Mouse (Mus musculus) forebrain, embryonic 13.5 days (tissue): Measurements from ENCODE around the gene Flrt3. TPM values are rescaled to one million over a fixed set of nuclear protein-coding genes. Genes with fewer than 3 reads are reported as not detected.

ENCODE experiments used
- ATAC-seq: fragments of 200-750 bp; cut with Nextera tagmentation; 2 replicates; pipeline ENCODE4 v1.8.0; 2017
- H3K27ac ChIP-seq: fragments of 300-500 bp; sonication (generic); 2 replicates; pipeline ENCODE4 v1.5.1; 2015; ENCODE audit warnings: inconsistent platforms, mild to moderate bottlenecking, moderate library complexity
- H3K27me3 ChIP-seq: fragments of 300-500 bp; sonication (generic); 2 replicates; pipeline ENCODE4 v1.6.1; 2015; ENCODE audit warnings: mild to moderate bottlenecking, inconsistent platforms
- H3K36me3 ChIP-seq: fragments of 300-500 bp; sonication (generic); 2 replicates; pipeline ENCODE4 v1.6.1; 2015; ENCODE audit warnings: mild to moderate bottlenecking, inconsistent platforms; ENCODE audit not compliant: poor library complexity, severe bottlenecking
- H3K4me1 ChIP-seq: fragments of 300-500 bp; sonication (generic); 2 replicates; pipeline ENCODE4 v1.6.1; 2015; ENCODE audit warnings: inconsistent platforms
- H3K4me2 ChIP-seq: fragments of 300-500 bp; sonication (generic); 2 replicates; pipeline ENCODE4 v1.6.1; 2015; ENCODE audit warnings: inconsistent platforms, mild to moderate bottlenecking, moderate library complexity
- H3K4me3 ChIP-seq: fragments of 300-500 bp; sonication (generic); 2 replicates; pipeline ENCODE4 v1.5.1; 2015; ENCODE audit warnings: mild to moderate bottlenecking, inconsistent platforms
- H3K9ac ChIP-seq: fragments of 300-500 bp; sonication (generic); 2 replicates; pipeline ENCODE4 v1.6.1; 2015; ENCODE audit warnings: mild to moderate bottlenecking, inconsistent platforms
- H3K9me3 ChIP-seq: fragments of 300-500 bp; sonication (generic); replicated peaks from 2 replicates; pipeline ENCODE4 v1.6.1; 2016; ENCODE audit warnings: inconsistent platforms
- WGBS: fragments of 180-500 bp; shearing (Covaris S2); methylation state at CpG from one replicate; pipeline ENCODE4 v1.1.7; 2015; 5-methylcytosine and 5-hydroxymethylcytosine counted together
- polyA plus RNA-seq: library from polyadenylated mRNA; unstranded; fragments of >200 nt; fragmentation: Nextera tagmentation; extraction: Ambion mirVana; gene quantifications from 2 replicates; pipeline ENCODE4 v1.2.1, GENCODE M21; 2015

Gene Flrt3
- 48.1 and 58.5 TPM in 2 replicates for polyA plus RNA-seq

DNA sequence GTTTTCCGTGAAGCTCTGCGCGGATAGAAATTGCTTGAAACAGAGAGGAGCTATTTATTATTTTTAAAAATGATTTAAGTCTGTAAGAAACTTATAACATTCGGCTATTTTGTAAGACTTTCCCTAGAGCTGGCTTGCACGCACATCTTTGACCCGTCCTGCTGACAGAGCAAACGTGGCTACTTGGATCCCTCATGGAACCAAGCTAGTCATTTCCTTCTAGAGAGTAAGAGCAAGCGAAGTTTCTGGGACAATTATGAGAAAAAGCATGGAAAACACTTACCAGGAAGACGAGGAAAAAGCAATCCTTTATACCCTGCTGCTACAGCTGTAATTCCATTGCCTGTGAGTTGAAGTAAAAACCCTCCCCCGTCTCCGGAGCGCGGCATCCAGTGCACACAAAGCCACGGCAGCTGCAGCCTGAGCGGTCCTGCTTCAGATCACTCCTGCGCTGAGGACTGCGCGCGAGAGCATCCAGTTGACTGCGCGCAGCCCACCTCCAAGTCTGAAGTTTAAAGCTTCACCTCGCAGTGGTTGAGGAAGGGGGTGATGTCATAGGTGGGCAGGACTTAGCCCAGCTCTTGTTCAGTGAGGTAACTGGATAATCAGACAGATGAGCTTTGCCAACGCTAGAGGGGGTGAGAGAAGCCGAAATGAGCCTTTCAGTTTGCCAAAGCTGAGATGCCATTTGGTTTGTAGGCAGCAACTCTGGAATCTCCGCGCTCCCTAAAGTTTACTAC lies at the start of gene Flrt3:
Gene Flrt3 (minus strand): TSS at position 507 of the 740 bp plus-strand sequence.
- Histone ChIP-seq H3K9me3 (no peaks in the 10 kb centered on the region), H3K27ac (peak within 1 kb of the TSS; percentile 91), H3K36me3 (no peaks in the 10 kb centered on the region), H3K4me1 (peaks cover 25% of the 10 kb centered on the region), H3K4me2 (peak within 1 kb of the TSS; percentile 65), H3K4me3 (peak within 1 kb of the TSS; percentile 57), H3K27me3 (0 out of 2 replicates have a peak, but pooled peaks cover 5% of the 10 kb centered on the region), H3K9ac (peak within 1 kb of the TSS; percentile 81)
- under 1% methylated on average over 26 of the region's 26 CpGs for WGBS
- peak; percentile 98 for ATAC-seq

DNA sequence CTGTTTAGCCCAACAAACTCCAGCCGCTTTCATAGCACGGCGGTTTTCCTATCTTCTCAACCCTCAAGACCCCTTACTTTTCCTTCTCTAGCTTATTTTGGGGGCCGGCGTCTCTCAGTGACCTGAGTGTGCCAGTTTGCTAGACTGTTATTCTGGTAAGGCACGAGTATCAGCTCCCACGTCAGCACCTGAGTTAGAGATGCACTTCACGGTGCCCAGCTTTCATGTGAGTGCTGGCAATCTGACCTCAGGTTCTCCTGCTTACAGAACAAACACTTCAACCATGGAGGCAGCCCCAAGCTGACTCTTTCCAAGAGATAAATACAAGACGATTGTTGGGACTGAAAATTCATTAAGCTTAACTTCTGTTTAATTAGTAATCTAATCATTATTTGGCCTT lies 46.1 kb upstream of the Flrt3 start:
- no peaks in the 10 kb centered on the region for H3K4me1 ChIP-seq
- H3K27ac ChIP-seq = no peak overlapping the region
- no peak overlapping the region for H3K9ac ChIP-seq
- H3K4me2 ChIP-seq = no peak overlapping the region
- H3K36me3 ChIP-seq = no peaks in the 10 kb centered on the region
- H3K27me3 ChIP-seq = no peaks in the 10 kb centered on the region
- H3K9me3 ChIP-seq = no peaks in the 10 kb centered on the region
- no peak for ATAC-seq
- 85% methylated on average over 9 of the region's 9 CpGs for WGBS
- H3K4me3 ChIP-seq = no peak overlapping the region

DNA sequence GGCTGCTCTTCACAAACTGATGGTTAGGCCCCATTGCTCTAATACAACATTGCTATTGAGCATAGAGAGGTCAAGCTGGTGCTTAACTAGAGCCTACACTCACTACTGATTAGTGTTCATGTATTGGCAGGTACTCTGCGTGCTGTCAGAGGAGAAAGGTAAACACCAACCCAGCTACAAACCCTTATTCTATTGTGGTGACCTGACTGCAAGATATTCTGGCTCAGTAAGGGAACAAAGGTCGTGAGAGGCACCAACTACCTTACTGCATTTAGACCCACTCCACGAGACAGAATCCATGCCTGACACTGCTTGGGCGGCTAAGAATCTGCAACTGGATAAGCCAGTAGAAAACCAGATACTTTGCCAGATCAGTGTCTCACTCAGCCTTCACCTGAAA lies 44.6 kb upstream of the Flrt3 start:
- H3K27ac ChIP-seq = no peak overlapping the region
- no peaks in the 10 kb centered on the region for H3K9me3 ChIP-seq
- H3K4me3 ChIP-seq = no peak overlapping the region
- no peak for ATAC-seq
- WGBS = 86% methylated on average over 4 of the region's 4 CpGs
- H3K9ac ChIP-seq = no peak overlapping the region
- H3K4me2 ChIP-seq = no peak overlapping the region
- H3K27me3 ChIP-seq = no peaks in the 10 kb centered on the region
- H3K36me3 ChIP-seq = no peaks in the 10 kb centered on the region
- no peaks in the 10 kb centered on the region for H3K4me1 ChIP-seq

DNA sequence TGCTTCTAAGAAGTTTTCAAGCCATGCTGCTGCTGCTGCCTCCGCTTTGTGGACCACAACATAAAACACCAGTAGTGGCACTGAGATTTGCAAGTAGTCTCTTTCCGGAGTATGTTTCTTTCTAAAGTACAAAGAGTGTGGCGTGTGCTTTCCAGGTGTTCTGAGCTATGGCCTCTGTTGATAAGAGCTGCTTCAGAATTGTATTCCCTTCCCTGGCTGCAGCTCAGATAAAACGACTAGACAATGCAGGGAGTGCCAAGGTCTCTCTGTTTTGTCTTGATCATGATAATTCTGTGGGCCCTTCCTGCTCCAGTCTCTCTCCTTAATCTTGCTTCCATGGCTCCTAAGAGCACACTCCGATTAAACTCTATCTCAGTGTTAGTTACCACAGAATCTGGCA lies 36.3 kb upstream of the Flrt3 start:
- no peak for ATAC-seq
- no peaks in the 10 kb centered on the region for H3K9me3 ChIP-seq
- peaks cover 24% of the 10 kb centered on the region for H3K4me1 ChIP-seq
- H3K9ac ChIP-seq = no peak overlapping the region
- H3K4me2 ChIP-seq = no peak overlapping the region
- WGBS = 86% methylated on average over 5 of the region's 5 CpGs
- no peaks in the 10 kb centered on the region for H3K36me3 ChIP-seq
- H3K27ac ChIP-seq = no peak overlapping the region
- H3K27me3 ChIP-seq = no peaks in the 10 kb centered on the region
- no peak overlapping the region for H3K4me3 ChIP-seq

DNA sequence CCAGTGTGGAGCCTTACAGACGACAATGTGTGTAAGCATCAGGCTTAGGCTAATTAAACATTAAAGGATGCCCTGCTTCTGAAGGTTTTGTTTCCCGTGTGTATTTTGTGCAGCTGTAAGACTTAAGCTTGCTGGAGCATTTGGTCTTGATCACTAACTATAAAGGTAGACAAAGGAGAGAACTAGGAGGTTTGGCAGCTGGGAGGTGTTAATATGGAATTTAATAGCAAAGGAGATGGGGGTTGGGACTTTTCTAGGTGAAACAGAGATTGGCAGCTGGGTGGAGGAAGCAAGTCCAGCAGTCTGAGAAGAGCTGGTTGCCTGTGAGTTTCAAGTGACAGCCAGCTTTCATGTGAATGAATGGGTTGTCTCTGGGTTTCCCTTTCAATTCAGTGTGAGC lies 34.0 kb upstream of the Flrt3 start:
- ATAC-seq = peak; percentile 40; the same call in 1 of the 2 replicates

DNA sequence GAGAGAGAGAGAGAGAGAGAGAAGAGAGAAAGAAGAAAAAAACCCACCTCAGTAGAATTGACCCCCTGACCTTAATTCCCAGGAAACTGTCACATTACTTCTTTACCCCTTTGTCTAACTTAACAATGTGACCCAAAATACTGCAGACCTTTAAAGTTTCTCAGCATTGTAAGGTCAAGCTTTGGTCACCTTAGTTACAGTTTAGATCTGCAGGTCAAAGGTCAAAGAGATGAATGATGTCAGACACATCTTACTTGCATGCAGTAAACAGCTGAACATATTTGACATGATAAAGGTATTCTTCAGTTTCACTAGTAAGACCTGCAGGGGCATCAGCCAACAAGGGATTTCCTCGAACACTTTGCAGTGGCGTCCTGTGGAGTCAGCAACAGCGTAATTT lies 32.9 kb upstream of the Flrt3 start:
- Histone ChIP-seq H3K9ac (no peak overlapping the region), H3K27me3 (peaks cover 5% of the 10 kb centered on the region; the same call in 1 of the 2 replicates), H3K4me1 (peaks cover 29% of the 10 kb centered on the region), H3K4me2 (no peak overlapping the region), H3K27ac (no peak overlapping the region), H3K9me3 (no peaks in the 10 kb centered on the region), H3K36me3 (no peaks in the 10 kb centered on the region), H3K4me3 (no peak overlapping the region)
- no peak for ATAC-seq
- 3% methylated on average over 3 of the region's 3 CpGs for WGBS

More for the DNA sequence above, 34.0 kb upstream of the Flrt3 start:
- H3K9me3 ChIP-seq = no peaks in the 10 kb centered on the region
- no peak overlapping the region for H3K9ac ChIP-seq
- H3K4me1 ChIP-seq = peaks cover 24% of the 10 kb centered on the region
- H3K27me3 ChIP-seq = peaks cover 5% of the 10 kb centered on the region; the same call in 1 of the 2 replicates
- no peaks in the 10 kb centered on the region for H3K36me3 ChIP-seq
- peak overlapping the region; percentile 19 for H3K4me2 ChIP-seq
- 0% methylated on average over 2 of the region's 2 CpGs for WGBS
- no peak overlapping the region for H3K27ac ChIP-seq
- H3K4me3 ChIP-seq = no peak overlapping the region

DNA sequence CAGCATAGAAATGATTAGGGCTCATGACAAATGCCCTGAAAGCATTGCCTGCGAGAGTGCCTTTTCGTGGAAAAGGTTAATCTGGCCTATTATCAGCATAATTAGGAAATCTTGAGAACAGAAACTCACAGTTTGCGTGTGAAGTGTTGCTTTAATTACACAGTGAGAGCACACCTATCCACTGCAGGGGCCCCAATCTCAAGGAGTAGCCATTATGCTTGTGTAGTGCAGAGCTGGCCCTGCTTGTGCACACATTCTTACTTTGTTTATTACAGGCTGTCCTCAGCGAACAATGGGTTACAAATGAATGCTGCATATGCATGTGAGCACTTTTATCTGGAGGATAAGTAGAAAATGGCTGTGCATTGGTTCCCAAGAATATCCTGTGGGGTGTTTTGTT lies 32.1 kb upstream of the Flrt3 start:
- H3K4me1 ChIP-seq = peaks cover 37% of the 10 kb centered on the region
- H3K27me3 ChIP-seq = peaks cover 5% of the 10 kb centered on the region; the same call in 1 of the 2 replicates
- no peaks in the 10 kb centered on the region for H3K36me3 ChIP-seq
- no peak overlapping the region for H3K4me2 ChIP-seq
- no peak overlapping the region for H3K4me3 ChIP-seq
- H3K27ac ChIP-seq = no peak overlapping the region
- H3K9me3 ChIP-seq = no peaks in the 10 kb centered on the region
- H3K9ac ChIP-seq = no peak overlapping the region
- peak; percentile 55; the same call in 1 of the 2 replicates for ATAC-seq
- WGBS = 9% methylated on average over 4 of the region's 4 CpGs

DNA sequence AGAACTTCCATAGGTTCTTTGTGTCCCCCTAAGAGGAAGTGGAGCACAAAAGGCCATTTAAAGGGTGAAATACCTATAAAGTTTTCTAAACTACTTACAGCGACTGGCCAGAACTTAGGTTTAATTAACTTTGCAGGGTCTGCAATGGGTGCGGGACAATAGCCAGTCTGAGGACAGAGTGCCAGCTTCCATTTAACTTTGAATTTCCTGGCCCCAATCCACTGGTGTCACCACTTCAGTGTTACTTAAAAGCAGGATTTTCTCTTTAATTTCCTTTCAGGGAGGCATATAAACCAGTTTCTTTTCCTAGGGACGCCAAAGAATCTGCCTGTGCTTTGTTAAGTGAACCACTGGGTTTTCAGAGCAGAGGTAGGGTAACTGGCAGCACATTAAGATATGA lies 27.3 kb upstream of the Flrt3 start:
- H3K27me3 ChIP-seq = peaks cover 5% of the 10 kb centered on the region; the same call in 1 of the 2 replicates
- no peak for ATAC-seq
- no peak overlapping the region for H3K27ac ChIP-seq
- no peaks in the 10 kb centered on the region for H3K36me3 ChIP-seq
- H3K9me3 ChIP-seq = no peaks in the 10 kb centered on the region
- H3K4me2 ChIP-seq = peak overlapping the region; percentile 7
- no peak overlapping the region for H3K4me3 ChIP-seq
- no peak overlapping the region for H3K9ac ChIP-seq
- peaks cover 24% of the 10 kb centered on the region for H3K4me1 ChIP-seq
- under 1% methylated on average over 3 of the region's 3 CpGs for WGBS

DNA sequence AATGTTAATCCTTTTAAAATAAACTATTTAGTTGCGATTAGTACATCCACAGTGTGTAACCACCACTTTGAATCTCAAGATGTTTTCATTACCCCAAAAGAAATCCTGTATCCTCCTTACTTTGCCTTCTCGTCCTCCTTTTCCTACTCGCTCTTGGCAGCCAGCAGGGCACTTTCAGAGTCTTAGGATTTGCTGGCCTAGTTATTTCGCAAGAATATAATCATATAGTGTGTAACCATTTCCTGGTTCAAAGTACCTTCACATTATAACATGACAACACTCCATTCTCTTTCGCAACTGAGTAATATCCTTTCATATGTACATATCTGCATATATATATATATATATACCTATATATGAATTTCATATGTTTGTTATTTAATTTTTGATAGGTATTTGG lies 22.6 kb upstream of the Flrt3 start:
- Histone ChIP-seq H3K4me3 (no peak overlapping the region), H3K27me3 (peaks cover 2% of the 10 kb centered on the region; the same call in 1 of the 2 replicates), H3K9ac (no peak overlapping the region), H3K36me3 (no peaks in the 10 kb centered on the region), H3K9me3 (no peaks in the 10 kb centered on the region), H3K4me2 (no peak overlapping the region), H3K4me1 (peaks cover 11% of the 10 kb centered on the region), H3K27ac (no peak overlapping the region)
- ATAC-seq = no peak
- 92% methylated on average over 5 of the region's 5 CpGs for WGBS

DNA sequence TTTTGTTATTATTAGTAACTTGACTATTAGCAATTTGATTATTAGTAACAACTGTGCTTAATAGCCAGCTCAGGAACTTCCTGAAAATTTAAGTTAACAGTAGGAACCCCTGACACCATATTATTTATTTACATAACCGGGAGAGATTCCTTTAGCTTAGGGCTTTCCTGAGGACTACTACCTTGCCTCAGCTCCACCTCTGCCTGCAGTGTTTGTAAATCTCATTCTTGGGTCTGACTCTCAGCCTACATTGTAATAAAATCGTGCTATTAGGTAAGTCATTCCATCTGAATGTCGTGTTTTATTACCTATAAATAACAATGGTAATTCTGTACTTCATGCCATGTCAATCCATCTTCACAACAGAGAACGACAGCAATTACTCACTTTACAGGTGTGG lies 21.2 kb upstream of the Flrt3 start:
- Histone ChIP-seq H3K4me3 (no peak overlapping the region), H3K36me3 (no peaks in the 10 kb centered on the region), H3K4me2 (no peak overlapping the region), H3K27ac (no peak overlapping the region), H3K27me3 (peaks cover 2% of the 10 kb centered on the region; the same call in 1 of the 2 replicates), H3K9ac (no peak overlapping the region), H3K4me1 (peaks cover 2% of the 10 kb centered on the region; the same call in 1 of the 2 replicates), H3K9me3 (no peaks in the 10 kb centered on the region)
- 83% methylated on average over 4 of the region's 4 CpGs for WGBS
- no peak for ATAC-seq

DNA sequence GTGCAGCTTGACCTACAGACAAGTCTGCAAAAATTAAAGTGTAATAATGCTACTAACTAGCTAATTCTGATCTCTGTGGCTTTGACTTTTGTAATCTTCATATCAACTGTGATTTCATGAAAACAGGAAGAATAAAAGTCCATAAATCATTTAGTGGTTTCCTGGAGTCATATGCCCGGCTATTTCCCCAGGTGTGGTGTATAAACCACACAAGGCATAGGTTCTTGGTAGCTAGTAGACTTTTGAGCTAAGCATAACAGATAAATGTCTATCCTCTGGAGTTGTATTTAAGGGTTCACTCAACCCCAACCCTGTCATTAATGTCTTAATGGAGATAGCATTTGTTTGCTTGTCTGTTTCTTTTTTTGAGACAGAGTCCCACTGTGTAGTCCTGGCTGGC lies 20.1 kb upstream of the Flrt3 start:
- WGBS = 97% methylated on average over 1 of the region's 1 CpGs

DNA sequence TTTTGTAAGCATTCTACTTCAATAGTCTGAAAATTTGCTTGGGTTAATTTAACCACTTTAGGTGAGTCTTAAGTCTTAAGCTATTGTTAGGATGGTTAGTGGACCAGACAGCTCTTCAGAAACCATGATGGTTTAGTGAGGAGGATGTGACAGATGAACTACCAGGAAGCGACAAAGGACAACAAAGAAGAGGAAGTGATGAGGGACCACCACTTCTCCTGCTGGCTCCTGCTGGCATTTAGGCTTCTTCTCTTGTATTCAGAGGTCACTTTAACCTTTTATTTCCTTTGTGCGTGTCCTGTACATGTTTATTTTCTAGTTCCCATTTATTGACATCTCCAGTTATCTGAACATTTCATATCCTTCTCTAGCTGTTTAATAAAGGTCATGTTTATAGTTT lies 19.6 kb upstream of the Flrt3 start:
- H3K4me3 ChIP-seq = no peak overlapping the region
- H3K4me1 ChIP-seq = no peaks in the 10 kb centered on the region
- no peak for ATAC-seq
- no peak overlapping the region for H3K27ac ChIP-seq
- H3K9ac ChIP-seq = no peak overlapping the region
- H3K27me3 ChIP-seq = peaks cover 2% of the 10 kb centered on the region; the same call in 1 of the 2 replicates
- 89% methylated on average over 2 of the region's 2 CpGs for WGBS
- H3K4me2 ChIP-seq = no peak overlapping the region
- H3K9me3 ChIP-seq = no peaks in the 10 kb centered on the region
- H3K36me3 ChIP-seq = no peaks in the 10 kb centered on the region

More for the DNA sequence above, 20.1 kb upstream of the Flrt3 start:
- Histone ChIP-seq H3K4me3 (no peak overlapping the region), H3K27me3 (peaks cover 2% of the 10 kb centered on the region; the same call in 1 of the 2 replicates), H3K4me2 (no peak overlapping the region), H3K9me3 (no peaks in the 10 kb centered on the region), H3K36me3 (no peaks in the 10 kb centered on the region), H3K4me1 (no peaks in the 10 kb centered on the region), H3K27ac (no peak overlapping the region), H3K9ac (no peak overlapping the region)
- no peak for ATAC-seq
